Mouse (Mus musculus) brain, embryonic 14.5 days (tissue): ENCODE measurements at regions not wholly inside any gene's neighbourhood (a gene's known extent, or its start where the extent isn't known, plus 50 kb on each side); places are given as distances from the start of the nearest gene placed in this dataset.

ENCODE experiments used
- CTCF ChIP-seq: fragments of 200-500 bp; IDR thresholded peaks from 2 replicates; pipeline ENCODE4 v1.5.1; 2012; ENCODE audit warnings: inconsistent platforms, mild to moderate bottlenecking, moderate library complexity, borderline replicate concordance; ENCODE audit not compliant: insufficient read depth, insufficient read length; ENCODE audit errors: extremely low read depth
- POLR2A ChIP-seq: fragments of 200-500 bp; IDR thresholded peaks from 2 replicates; pipeline ENCODE4 v1.6.1; 2012; ENCODE audit warnings: mild to moderate bottlenecking, inconsistent platforms, borderline replicate concordance; ENCODE audit not compliant: poor library complexity, insufficient read depth, insufficient read length, severe bottlenecking; ENCODE audit errors: extremely low read depth

- TF ChIP-seq POLR2A, result no peak
- TF ChIP-seq CTCF, result peak; percentile 4; the same call in 1 of the 2 replicates
These were observed 581.8 kb upstream of the Mki67 start for GRCm38 (mm10) chr7:136297901-136298513.
